Mouse (Mus musculus): ENCODE measurements around the gene Ccnf. TPM values are rescaled to one million over a fixed set of nuclear protein-coding genes. Genes with fewer than 3 reads are reported as not detected.

The Ccnf gene
- under 1 TPM; 0.62 to 0.65 TPM for total RNA-seq (2021)
- long read RNA-seq, experiment 1 = 0 reads
- long read RNA-seq, experiment 2 = 0 reads

DNA sequence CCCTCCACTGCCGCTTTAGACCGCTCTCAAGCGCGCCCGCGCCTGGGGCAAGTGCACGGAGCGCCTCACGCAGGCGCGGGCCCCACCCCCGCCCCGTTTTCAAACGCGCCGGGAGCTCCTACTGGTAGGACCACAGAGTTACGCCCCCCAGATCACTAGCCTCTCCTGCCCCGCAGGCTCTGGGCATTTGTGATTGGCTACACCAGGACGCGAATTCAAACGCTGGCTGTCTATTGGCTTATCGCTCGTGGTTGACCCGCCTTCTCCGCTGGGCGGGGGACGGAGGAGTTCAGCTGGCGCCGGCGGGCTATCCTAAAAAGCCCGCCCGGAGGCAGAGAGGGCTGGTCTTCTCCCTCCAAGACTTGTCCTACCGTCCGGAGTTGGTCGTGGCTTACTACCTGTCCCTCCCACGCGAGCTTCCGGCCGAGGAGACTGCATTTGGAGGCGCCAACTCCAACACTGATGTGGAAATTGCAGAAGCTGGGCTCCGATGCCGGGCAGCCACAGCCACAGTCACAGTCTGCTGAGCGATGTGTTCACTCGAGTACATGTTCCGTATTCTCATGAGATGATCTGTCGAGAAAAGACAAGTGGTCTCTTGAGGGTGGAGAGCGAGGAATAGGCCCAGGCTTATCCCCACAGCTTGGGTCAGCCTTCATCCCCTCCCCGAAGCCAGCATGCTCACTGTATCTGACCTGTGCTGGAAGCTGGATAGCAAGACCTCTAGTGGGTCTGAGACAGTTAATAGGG, at the start of gene Ccnf:
Gene Ccnf (minus strand): TSS at position 165 of the 750 bp plus-strand sequence.
- peak; percentile 97 to 98 for DNase-seq

DNA sequence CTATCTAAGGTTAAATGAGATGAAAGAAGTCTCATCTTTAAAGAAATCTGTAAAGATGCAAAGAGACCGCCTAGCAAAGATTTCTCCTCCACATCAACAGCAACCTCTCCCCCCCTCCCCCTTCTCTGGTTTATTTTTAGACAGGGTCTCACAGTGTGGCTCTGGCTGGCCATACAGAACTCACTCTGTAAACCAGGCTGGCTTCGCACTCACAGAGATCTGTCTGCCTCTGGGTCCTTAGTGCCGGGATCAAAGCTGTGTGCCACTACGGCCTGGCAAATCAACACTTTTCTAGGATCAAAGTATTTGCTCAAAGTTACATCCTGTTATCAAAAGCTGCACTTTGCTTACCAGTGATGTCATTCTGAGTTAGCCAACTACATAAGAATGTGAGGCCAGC, 49.4 kb upstream of the Ccnf start:
- DNase-seq = no peak

DNA sequence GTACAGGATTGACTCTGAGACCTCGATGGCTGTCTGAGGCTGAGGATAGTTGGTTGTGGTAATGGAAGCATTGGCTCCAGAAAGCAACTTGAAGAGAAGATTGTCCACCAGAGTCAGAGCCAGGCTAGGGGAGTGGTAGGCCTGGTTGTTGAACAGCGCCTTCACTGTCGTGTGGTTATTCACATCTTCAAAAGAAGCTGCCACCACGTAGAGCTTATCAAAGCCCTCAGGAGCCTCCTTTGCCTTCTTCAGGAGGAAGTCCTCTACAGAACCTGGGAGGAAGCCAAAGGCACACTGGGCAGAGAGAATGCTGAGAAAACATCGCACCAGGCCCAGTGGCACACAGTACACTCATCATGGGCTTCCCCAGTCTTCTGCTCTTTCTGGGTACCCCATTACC, 38.1 kb upstream of the Ccnf start:
- DNase-seq = no peak

DNA sequence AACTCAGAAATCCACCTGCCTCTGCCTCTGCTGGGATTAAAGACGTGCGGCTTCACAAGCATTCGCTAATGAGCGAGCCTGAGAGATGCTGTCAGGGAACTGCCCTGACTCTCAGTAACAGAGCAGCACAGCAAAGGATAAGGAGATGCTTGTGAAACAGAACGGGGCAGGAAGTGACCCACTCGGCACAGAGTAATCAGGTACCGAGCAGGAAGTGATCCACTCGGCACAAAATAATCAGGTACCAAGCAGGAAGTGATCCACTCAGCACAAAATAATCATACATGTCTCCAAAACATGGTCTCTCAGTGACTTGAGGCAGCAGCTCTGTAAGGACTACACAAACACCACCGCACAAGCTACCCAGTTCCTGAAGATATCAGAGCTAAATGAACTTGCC, 37.2 kb upstream of the Ccnf start:
- no peak for DNase-seq

DNA sequence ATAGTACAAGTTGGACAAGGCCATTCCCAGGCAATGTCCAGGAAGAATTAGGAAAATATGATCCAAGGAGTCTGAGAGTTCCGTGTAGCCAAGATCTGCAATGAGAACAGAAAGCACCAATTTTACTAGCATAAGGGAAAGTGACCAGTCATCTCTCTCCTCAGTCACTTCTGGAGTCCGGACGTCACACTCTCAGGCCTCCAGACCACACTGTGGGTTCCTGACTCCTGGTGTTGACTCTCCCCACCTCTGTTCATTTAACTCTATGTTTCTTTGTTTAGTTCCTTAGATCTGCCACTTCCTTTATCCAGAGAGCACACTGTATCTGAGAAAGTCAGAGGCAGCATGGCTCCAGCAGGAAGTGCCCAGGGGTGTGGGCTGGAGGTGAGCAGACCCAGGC, 34.4 kb upstream of the Ccnf start:
- no peak for DNase-seq

DNA sequence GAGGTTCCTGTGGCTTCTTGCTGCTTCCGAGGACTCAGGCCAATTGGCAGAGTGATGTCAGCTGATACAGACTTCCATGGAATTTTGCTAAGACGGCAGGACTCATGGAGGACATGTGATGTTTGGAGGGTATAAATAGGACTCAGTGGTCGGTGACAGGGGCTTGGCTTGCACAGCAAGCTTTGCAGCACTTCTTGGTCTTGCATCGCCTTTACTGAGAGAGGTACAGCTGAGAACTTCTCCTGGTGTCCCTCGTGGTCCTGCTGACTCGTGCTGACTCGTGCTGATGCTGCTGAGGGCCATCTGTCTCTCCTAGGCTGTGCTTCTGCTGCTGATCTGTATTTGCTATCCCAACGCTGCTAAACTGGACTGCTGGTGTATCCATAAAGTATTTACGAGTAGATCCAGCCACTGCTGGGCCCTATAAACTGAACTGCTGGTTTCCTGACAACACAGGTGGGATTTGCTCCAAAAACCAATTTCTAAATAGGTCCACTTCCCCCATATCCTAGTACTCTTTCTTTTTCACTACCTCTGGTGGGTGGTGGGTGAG, 32.1 kb upstream of the Ccnf start:
- DNase-seq = no peak

DNA sequence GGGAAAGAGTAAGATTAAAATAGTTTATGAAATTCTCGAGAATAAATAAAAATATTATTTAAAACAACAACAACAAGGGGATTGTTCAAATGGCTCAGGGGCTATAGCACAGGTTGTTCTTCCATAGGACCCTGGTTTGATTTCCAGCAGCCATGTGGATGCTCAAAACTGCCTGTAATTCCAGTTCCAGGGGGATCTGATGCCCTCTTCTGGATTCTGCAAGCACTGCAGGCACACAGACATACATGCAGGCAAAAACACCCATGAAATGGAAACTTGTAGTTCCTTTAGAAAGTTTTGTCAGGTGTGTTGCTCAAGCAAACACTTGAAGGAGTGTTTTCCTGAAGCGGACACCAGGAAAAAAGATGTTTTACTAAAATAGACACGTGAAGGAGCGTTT, 31.4 kb upstream of the Ccnf start:
- DNase-seq = peak in 1 of 2 experiments; percentile 7

DNA sequence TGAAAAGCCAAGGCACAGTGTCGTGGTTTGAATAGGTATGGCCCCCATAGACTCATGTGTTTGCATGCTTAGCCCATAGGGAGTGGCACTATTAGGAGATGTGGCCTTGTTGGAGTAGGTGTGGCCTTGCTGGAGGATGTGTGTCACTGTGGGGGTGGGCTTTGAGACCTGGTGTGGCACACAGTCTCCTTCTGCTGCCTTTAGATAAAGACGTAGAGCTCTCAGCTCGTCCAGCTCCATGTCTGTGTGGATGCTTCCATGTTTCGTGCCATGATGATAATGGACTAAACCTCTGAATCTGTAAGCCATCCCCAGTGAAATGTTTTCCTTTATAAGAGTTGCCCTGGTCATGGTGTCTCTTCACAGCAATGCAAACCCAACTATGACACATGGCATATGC, 28.6 kb upstream of the Ccnf start:
- no peak for DNase-seq

DNA sequence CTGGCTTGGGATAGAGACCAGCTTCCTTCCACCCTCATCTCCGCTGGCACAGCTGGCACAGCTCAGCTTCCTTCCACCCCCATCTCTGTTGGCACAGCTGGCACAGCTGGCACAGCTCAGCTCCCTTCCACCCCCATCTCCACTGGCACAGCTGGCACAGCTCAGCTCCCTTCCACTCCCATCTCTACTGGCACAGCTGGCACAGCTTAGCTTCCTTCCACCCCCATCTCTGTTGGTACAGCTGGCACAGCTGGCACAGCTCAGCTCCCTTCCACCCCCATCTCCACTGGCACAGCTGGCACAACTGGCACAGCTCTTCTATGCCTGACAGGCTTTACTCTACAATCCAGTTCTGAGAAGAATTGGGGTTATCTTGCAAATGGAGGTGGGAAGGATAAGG, 15.8 kb upstream of the Ccnf start:
- DNase-seq = no peak

DNA sequence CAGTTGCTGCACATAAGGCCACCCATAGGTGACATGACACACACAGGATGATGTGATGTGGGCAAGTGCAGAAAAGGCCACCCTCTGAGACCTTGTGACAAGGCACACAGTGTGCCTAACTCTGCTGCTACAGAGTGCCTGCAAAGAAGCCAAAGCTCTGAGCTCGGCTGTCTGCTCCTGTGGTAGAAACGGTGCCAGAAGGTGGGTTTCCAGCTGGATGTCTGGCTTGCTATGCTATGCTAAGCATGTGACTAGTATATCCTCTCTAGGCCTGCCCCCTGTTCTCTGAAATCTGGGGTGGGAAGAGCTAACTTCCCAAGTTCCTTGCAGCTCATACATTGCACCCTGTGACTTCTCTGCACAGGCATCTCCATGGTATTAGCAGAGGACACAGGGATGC, 13.5 kb upstream of the Ccnf start:
- DNase-seq = no peak

DNA sequence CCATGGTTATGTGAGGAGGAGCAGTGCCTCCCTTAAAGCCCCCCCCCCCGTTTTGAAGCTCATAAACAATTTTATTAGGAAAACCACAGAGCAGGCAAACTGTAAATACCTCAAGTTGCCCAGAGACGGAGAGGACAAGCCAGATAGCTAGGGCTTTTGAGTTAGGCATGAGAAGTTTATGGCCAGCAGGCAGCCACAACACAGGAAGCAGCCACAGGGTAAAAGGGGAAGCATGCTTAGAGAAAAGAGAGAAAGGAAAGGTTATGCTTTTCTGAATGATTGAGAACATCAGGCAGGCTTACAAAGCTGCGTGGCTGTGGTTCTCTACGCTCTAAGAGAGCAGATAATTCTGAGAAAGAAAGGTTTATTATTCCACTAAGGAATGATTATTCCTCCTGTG, 9.2 kb upstream of the Ccnf start:
- DNase-seq = no peak

DNA sequence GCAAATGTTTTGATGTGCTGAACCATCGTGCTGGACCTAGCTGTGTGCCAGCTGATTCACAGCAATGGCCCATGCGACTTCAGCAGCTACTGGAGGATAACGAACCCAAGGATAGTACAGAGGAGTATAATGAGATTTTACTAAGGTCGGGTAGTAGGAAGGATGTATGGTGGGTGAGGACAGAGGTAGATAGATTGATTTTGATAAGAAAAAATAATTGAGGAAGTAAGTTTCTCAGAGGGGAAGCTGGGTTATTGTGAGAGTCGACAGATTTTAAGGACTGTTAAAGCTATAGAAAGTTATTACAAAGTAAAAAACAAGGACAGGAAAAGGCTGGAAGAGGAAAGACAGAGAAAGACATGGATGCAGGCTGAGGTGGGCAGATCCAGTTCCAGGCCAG, 8.4 kb upstream of the Ccnf start:
- DNase-seq = no peak

DNA sequence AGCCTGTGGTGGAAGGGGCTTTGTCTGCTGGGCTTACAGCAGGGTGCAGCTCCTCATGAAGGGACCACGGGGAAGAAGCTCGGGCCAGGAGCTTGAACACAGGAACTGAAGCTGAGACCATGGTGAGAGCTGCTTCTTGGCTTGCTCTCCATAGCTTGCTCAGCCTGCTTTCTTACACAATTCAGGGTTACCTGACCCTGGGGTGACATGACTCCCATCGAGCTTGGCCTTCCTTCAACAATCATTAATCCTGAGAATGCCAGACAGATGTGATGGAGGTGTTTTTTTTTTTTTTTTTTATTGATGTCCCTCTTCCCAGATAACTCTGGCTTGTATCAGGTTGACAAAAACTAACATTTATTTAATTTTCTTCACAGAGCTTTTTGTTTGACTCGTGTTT, 7.7 kb upstream of the Ccnf start:
- DNase-seq = no peak

DNA sequence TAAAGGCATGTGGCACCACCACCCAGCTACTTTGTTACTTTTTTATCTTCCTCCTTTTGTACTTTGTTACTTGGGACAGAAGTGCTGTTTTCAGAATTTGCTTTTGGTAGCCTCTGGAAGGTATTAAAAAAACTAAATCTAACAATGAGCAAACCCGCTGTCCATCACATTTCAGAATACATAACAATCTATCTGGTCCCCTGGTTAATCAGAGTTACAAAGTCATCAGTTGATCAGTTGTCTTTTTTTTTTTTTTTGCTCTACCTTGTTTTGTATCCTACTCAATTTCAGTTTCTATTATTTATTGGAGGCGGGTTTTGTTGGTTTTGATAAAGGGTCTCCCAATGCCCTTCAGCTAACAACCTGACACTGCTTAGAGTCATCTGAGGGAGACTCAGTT, 1.0 kb upstream of the Ccnf start:
- no peak for DNase-seq

DNA sequence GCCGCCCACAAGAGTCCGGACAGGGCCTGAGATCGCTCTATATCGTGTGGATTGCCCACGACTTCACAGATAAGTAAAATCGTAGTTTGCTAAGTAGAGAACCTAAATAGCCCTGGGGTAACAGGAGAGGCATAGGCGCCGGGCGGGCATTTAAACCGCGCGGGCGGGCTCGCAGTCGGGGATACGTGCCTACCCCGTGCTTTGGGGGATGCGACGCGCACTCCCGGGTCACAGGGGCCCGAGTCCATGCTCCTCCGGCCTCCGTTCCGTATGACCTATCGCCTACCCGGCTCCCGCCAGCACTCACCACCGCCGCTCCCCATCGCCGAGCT, 330 bp downstream of the Ccnf start:
- DNase-seq = no peak

DNA sequence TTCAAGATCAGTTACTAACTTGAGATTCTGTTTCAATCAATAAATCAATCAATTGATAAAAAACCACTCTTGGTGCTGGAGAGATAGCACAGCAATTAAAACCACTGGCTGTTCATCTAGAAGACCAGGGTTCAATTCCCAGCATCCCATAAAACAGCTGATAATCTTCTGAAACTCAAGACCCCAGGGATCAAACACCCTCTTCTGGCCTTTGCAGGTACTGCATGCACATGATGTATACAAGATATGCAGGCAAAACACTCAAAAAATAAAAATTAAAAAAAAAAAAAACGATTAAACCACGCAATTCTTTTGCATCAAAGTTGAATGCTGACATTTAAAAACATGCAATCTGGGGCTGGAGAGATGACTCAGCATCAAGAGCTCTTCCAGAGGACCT, 2.6 kb downstream of the Ccnf start:
- DNase-seq = no peak

DNA sequence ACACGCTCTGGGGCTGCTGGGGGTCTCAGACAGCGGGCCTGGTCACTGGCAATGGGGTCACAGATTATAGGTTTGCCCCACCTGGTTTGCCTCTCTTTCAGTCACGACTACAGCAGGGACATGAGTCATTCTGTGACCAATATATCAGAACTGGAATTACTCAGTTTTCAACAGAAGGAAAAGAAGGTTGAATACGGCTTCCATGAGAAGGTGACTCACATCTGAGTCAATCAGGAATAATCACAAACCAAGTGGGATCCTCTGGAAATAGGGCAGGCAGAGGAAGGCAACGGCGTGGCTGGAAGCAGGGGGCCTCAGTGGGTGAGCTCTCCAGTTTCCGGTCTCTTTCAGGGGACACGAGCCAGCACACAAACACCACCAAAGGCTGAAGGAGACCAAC, 7.2 kb downstream of the Ccnf start:
- DNase-seq = no peak

DNA sequence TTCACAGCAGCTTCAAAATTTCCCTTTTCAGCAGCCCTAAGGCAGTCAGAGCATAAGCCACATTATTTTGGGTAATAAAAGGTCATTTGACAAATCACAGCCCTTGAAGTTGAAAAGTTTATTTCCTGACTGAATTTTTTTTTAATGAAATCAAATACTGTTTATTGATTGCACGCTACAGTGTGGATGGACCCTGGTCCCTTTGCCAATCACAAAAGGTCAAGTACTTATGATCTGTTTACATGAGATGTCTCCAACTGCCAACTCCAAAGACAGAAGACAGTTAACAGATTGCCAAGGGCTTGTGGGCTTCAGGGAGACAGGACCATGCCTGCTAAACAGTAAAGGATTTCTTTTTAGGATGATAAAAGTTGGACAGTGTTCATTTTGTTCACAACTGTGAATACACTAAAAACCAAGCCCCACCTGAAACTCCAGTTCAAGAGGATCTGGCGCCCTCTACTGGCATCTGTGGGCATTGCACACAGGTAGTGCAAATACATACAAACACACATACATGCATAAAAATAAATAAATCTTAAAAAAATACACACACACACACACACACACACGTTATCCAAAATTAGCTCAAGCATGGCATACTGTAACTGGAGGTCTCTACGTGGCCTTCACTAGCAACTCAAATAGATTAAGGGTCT, 7.8 kb downstream of the Ccnf start:
- peak in 1 of 2 experiments; percentile 28 for DNase-seq

DNA sequence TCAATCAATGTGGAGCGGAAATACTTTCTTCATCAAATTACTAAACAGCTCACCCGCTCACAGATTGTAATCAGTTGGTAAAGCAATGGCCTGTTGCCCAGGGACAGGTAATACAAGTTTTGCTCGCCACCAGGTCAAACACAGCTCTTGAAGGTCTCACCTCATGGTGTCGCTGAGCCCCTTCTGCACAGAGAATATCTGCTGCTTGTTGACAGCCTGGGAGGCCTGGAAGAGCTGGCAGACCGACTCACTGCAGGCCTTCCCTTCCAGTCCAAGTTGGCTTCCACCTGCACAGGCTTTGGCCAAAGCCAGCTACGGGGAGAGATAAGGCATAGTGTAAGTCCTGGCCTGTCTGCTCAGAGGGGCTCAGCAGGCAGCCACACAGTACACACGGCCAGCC, 14.4 kb downstream of the Ccnf start:
- DNase-seq = peak; percentile 34 to 66

DNA sequence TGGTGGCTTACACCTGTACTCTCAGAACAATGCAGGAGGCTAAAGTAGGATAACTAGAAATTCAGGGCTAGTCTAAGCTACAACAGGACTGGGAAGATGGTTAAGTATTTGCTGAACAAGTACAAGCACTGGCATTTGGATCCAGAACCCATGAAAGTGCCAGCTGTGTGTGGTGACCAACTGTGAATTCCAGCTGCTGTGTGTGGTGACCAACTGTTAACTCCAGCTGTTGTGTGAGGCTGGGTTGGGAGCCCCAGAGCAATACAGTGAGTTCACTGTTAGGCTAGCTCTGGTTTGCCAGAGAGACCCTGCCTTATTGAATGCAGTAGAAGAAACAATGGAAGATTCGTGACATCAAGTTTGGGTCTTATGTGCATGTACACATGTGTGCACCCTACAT, 14.8 kb downstream of the Ccnf start:
- DNase-seq = no peak

DNA sequence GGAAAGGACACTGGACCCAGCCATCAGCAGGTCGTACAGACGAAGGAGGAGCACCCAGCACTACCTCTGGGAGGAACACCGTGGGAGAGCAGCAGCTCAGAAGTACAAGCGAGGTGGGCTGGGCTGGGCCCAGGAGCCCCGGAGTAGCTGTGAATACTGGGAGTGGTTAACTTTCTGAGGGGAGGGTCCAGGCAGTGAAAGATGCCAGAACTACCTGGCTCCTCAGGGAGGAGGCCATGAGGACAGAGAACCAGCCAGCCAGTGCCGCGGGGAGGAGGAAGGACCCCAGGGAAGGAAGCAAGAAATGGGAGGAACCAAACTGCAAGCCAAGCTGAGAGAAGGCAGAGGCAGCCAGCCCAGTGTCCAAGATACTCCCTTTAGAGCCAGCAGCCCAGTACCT, 23.3 kb downstream of the Ccnf start:
- no peak for DNase-seq

DNA sequence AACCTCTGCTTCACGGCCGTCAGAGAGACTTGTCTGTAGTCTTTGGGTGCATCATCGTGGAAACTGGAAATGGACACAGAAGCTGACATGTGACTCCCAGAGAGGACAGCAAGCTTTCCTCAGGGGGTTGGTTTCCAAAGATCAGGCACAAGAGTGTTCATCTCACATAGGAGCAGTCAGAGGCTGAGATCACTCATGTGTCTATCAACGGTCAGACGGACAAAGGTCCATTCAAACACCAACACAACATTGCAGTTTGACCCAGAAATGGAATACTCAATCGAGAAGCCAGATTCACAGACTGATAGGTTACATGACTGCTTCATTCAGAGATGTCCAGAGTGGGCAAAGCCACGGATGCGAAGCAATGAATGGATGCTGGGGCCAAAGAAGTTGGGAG, 24.6 kb downstream of the Ccnf start:
- no peak for DNase-seq

DNA sequence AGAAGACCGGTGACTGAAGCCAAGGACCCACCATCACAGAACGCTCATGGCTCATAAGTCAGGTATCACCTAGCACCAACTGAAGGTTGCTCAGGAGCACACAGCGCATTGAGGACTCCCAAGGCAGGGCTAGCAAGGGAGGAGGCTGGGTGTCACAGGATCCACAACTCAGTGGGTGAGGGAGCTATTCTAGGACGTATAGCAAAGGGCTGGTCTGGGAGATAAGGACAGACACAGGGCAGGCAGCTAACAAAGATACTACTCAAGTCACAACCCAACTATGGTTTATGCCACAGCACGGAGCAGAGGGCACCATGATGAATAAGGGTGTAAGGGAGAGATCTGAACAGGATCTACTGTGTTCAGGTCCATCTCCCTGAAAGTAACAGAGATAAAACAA, 25.4 kb downstream of the Ccnf start:
- DNase-seq = no peak

DNA sequence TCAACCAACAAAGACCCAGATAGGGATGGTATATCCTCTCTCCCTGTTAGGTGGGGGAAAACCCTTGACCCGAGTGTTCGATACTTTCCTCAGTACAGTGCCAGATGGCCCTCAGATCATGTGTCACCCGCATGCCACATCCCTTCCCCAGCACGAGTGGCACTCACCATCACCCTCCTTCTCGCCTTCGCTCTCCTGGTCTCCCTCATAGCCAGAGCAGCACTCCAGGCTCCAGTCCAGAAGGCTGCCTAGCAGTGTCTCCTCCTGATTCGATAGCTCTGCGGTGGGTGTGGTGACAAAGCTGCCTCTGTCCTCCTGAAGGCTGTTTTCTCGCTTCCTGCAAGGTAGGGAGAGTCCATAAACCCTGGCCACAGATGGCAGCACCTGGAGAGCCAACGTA, 26.5 kb downstream of the Ccnf start:
- no peak for DNase-seq

All from heart, adult 18-20 months (tissue).